Mouse (Mus musculus): ENCODE measurements around the gene Bsg. TPM values are rescaled to one million over a fixed set of nuclear protein-coding genes. Genes with fewer than 3 reads are reported as not detected.

Gene Bsg
- total RNA-seq (2021) = 100 to 1,000 TPM; 593 to 646 TPM

DNA sequence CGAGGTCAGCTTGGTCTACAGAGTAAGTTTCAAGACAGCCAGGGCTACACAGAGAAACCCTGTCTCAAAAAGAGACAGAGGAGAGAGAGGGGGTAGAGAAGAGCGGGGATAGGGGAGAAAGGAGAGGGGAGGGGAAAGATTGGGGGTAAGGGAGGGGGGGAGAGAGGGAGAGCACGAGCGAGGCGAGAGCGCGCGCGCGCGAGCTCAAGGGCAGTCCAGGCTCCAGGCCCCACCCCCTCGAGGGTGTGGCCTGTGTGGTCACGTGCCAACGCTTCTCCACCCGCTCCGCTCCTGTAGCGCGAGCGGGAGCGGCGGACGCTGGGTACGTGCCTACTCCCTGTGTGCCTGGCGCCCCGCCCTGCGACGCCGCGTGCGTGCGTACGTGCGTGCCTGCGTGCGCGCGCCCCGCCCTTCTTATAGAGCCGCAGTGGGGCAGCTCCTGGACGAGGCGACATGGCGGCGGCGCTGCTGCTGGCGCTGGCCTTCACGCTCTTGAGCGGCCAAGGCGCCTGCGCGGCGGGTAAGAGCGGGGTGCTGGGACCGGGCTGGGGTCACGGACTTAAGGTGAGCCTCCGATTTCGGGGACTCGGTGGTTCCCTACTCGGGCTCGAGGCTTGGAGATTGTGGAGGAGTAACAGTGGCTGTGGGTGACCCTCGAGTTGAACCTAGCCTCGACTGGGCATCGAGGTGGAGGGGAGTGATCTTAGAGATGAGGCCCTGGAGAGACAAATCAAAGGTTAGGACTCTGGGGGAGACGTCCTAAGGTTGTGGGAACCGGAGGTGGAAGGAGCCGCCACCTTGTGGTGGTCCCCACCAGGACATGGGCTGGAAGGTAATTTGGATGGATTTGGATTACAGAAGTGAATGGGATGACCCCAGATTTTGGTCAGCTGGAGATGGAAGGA is at the start of gene Bsg:
Gene Bsg, plus strand, starts transcription at position 427 of the 905 bp plus-strand sequence.
- intact Hi-C loops (cut with DNase I) = no loop called here
- DNase-seq (ENCODE audit: low spot score in 2 of 2) = peak; percentile 99

DNA sequence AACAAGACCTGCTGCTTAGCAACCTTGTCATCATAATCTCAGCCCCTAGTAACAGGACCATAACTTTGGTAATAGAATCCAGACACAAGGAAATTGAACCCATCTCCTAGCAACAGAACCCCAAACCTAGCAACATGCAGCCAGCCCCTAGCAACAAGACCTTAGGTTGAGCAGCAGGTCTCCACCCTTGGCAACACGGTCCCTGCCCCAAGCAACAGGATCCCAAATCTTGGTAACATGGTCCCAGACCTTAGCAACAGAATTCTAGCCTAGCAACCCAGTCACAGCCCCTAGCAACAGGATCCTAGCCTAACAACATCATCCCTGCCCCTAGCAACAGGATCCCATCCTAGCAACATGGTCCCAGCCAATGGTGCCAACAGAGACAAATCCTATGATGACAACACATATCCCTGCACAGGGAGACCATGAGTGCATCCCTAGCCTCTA is 49.3 kb upstream of the Bsg start:
- intact Hi-C loops (cut with DNase I) = no loop called here
- no peak for DNase-seq (ENCODE audit: low spot score in 2 of 2)

DNA sequence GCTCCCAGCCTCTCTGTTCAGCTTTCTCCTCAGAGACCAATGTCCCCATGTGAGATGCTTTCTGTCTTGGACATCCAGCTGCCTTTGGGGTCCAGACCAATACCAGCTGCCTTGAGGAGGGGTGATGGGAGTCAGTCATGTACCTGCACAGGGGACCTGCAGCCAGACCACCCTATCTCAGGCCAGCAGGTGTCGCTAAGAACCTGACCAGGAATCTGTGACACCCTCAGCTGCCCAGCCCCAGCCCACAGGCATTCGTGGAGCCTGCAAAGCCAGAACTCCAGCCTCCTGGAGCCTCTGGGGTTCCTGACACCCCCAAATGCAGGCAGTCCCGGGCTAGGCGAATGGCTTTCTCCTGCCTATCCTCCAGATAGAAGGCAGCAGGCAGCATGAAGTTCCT is 45.5 kb upstream of the Bsg start:
- intact Hi-C loops (cut with DNase I) = no loop called here
- no peak for DNase-seq (ENCODE audit: low spot score in 2 of 2)

DNA sequence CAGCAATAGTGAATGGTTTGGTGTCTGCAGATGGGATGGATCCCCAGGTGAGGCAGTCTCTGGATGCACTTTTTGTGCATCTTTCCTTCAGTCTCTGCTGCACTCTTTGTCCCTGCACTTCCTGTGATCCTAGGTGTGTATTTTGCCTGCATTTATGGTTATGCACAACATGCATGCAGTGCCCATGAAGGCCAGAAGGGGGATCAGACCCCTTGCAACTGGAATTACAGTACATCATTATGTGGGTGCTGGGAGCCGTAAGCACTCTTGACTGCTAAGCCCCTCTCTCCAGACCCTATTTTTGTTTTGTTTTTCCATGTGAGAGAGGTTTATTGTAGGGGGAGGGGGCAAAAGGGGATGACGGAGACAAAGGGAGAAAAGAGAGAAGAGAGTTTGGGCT is 44.0 kb upstream of the Bsg start:
- intact Hi-C loops (cut with DNase I) = loop anchor here (10.0 kb wide), 1 partner anchor 905 kb away; the partner anchor contains the start of gene Ccdc105
- no peak for DNase-seq (ENCODE audit: low spot score in 2 of 2)

DNA sequence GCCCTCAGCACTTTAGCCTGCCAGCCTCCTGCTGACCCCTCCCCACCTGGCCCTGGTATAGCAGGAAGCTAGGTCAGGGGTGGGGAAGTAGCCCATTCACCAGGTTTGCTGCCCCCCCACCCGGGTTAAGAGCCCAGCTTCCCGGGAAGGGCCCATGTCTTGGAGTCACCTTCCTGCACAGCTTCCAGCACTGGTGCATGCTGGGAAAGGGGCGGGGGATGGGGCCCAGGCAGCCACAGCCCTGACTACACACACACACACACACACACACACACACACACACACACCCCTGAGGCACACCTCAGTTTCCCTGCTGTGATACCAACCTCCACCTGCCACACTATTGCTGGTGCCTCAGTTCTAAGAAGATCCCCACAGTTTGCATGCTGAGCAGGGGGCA is 42.4 kb upstream of the Bsg start:
- intact Hi-C loops (cut with DNase I) = loop anchor here (10.0 kb wide), 1 partner anchor 907 kb away; the partner anchor contains the start of gene Ccdc105
- DNase-seq (ENCODE audit: low spot score in 2 of 2) = no peak

DNA sequence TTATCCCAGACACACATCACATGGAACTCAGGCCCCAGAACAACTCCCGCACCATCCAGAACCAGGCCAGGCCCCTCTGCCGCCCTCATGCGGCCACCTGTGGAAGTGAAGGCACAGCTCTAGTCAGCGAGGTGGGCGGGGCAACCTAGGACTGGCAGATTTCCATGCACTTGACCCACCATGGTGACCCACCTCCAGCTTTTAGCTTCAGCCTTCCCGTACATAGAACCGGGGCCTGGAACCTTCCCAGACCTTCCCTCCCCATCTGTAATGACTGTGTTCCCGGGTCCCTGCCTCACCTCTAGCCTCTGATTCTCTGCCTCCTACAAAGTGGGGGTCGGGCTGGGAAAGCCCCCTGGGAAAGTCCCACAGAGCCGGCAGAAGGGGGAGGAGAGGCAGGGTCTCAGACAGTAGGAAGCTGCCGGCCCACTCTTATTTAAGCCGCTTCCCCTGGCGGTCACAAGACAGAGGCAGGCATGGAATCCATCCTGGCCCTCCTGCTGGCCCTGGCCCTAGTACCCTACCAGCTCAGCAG is 40.1 kb upstream of the Bsg start, which contains the start of gene Madcam1:
Gene Madcam1, plus strand, starts transcription at position 429 of the 535 bp plus-strand sequence.
- DNase-seq (ENCODE audit: low spot score in 2 of 2) = peak; percentile 43 to 44
- intact Hi-C loops (cut with DNase I) = loop anchor here (10.0 kb wide), 1 partner anchor 909 kb away; the partner anchor contains the start of gene Ccdc105

DNA sequence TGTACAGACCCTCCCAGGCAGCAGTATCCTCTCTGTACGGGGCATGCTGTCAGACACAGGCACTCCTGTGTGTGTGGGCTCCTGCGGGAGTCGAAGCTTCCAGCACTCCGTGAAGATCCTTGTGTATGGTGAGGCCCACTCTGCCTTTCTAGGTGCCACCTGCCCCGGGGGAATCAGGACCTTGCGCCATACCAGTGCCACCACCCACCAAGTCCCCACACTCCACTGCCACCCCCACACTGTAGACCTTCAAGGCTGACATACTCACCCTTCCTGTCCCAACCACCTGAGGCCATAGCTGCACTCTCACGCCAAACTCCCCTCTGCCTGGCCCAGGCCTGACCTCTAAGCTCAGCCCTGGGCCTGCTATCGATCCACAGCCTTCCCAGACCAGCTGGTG is 39.2 kb upstream of the Bsg start:
- intact Hi-C loops (cut with DNase I) = loop anchor here (10.0 kb wide), 1 partner anchor 910 kb away; the partner anchor contains the start of gene Ccdc105

DNA sequence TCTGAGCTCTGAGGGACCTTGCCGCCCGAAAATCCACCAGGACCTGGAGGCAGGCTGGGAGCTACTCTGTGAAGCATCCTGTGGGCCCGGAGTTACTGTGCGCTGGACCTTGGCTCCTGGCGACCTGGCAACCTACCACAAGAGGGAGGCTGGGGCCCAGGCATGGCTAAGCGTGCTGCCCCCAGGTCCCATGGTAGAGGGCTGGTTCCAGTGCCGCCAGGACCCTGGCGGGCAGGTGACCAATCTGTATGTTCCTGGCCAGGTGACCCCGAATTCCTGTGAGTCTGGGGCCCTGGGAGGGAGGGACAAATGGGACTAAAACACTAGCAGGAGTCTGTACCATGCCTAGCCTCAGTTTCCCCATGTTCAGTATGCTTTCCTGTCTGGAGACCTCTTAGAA is 37.8 kb upstream of the Bsg start:
- DNase-seq (ENCODE audit: low spot score in 2 of 2) = no peak
- intact Hi-C loops (cut with DNase I) = loop anchor here (10.0 kb wide), 1 partner anchor 912 kb away; the partner anchor contains the start of gene Ccdc105

More for the DNA sequence above, 39.2 kb upstream of the Bsg start:
- DNase-seq (ENCODE audit: low spot score in 2 of 2) = no peak

DNA sequence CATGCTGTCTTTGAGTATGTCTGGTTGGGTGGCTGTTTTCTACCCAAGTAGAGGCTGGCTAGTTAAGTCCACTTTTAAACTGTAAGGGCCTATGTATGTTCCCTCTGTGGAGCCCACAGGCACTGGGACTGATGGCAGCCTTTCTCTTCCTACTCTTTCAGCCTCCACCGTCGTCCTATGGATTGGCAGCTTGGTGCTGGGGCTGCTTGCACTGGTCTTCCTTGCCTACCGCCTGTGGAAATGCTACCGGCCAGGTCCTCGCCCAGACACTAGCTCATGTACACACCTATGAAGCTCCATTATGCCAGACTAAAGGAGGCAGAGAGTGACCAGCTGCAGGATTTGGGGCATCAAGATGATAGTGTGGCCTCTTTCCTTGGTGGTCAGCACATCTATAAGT is 36.2 kb upstream of the Bsg start:
- no peak for DNase-seq (ENCODE audit: low spot score in 2 of 2)
- intact Hi-C loops (cut with DNase I) = loop anchor here (10.0 kb wide), 1 partner anchor 913 kb away; the partner anchor contains the start of gene Ccdc105

DNA sequence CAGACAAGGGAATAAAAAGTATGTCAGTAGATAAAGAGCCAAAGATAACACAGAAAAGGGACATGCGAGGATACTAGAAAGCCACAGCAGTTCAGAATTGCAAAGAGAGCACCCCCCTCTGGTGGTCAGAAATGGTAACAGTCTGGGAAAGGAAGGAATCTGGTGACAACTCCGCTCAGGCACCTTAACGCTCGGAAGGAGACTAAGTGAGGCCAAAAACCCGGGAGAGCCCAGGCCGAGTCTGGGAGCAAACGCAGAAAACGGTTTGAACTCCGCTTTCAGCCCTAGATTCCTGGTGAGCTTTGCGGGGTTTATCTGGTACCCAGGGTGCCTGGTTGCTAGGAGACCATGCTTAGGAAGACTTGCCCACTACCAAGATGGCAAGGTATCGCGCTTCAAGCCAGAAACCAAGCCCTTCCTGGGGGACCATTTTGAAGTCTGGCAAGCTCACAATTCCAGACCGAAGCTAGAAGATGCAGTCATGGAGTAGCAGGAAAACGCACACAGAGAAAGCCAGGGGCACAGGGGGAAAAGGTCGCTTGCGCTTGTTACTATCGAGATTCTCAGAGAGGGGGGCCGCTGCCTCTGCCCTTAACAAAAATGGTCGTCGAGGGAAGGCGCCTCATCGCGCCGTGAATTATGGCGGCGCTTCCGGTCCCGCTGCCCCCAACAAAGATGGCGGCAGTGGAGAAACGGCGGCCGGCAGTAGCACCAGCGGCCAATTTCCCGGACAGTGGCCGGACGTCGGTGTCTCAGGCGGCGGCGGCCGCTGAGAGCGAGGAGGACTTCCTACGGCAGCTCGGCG is 35.3 kb upstream of the Bsg start, which contains the start of gene Tpgs1:
Gene Tpgs1, plus strand, starts transcription at position 599 of the 805 bp plus-strand sequence.
- intact Hi-C loops (cut with DNase I) = loop anchor here (1.0 to 10.0 kb wide), 3 partner anchors 12 to 914 kb away; partner anchors contain the start of gene Ccdc105
- DNase-seq (ENCODE audit: low spot score in 2 of 2) = peak; percentile 90 to 92

DNA sequence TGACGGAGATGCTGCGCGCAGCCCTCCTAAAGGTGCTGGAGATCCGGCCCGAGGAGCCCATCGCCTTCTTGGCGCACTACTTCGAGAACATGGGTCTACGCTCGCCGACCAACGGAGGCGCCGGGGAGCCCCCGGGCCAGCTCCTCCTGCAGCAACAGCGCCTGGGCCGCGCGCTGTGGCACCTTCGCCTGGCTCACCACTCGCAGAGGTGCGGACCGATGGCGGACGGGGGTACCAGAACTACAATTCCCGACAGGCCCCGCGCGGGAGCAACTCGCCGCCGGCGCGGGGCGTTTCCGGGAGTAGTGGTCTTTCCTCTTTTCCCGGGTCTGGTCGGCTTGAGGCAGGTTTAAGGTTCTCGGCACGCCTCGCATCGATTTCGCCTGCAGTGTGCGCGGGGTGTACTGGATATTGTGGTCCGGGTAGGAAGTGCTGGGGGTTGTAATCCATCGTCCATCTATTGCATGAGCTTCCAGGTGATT is 34.7 kb upstream of the Bsg start:
- DNase-seq (ENCODE audit: low spot score in 2 of 2) = peak; percentile 85 to 87

DNA sequence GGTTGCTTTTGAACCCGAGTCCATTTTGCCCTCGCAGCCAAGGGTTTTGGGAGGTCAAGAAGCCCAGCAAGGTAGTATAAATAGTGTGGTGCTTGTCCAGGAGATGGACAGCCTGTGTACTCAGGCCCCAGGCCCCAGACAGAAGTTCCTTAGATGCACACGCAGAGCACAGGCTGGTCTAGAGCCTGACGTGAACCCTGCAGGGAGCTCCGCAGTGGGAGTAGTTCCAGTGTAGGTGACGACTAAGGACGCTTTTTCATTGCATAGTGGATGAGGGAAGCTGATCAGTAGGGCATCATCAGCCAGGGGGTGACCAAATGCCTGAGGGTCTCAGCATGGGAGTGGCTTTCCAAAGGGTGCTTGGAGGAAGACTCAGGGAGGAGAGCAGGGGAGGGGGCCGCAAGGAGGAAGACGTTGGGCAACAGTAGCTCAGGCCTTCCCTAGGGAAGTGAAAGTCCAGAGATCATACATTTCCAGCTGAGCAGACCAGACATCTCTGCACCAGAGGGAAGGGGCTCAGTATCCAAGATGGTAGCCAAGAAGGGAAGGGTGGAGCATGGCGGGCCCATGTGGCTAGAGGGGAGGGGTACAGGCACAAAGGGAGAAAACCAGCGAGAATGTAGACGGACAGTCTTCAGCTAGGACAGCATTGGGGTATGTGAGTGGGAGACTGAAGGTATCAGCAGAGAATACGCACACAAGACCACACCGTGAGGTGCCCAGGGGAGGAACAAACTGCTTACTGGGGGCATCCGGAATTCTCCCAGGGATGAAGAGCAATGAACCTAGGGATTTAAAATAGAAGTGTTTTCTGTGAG is 34.0 kb upstream of the Bsg start:
- intact Hi-C loops (cut with DNase I) = no loop called here
- no peak for DNase-seq (ENCODE audit: low spot score in 2 of 2)

More for the DNA sequence above, 34.7 kb upstream of the Bsg start:
- intact Hi-C loops (cut with DNase I) = loop anchor here (1.0 to 10.0 kb wide), 3 partner anchors 12 to 915 kb away; partner anchors contain the start of gene Ccdc105

DNA sequence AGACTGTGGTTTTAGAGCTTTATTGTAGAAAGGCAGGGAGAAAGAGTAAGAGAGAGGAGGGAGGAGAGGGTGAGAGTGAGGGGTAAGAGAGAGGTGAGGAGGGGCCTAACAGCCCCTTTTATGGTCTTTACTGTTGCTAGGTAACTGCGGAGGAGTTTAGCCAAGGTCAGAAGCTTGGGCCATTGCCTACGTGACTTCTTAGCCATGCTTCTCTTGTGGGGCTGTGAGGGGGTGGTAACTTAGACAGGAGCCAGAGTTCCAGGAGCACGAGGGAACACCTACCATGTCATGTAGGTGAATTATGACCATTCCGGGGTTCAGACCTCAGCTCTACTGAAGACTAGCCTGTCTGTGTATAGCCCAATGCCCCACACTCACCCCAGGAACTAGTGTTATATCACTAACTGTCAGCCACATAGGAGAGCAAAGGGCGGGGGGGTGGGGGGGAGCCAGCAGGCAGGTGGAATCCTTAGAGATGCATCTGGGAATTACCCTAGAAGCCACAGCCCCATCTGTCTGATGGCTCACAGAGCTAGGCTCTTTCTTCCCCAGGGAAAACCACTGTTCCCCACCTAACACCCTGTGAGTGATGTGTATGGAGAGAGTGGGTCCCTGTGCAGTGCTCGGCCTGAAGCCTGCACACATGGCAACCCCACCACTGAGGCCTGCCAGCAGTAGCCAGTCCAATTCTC is 32.7 kb upstream of the Bsg start:
- no peak for DNase-seq (ENCODE audit: low spot score in 2 of 2)
- intact Hi-C loops (cut with DNase I) = no loop called here

DNA sequence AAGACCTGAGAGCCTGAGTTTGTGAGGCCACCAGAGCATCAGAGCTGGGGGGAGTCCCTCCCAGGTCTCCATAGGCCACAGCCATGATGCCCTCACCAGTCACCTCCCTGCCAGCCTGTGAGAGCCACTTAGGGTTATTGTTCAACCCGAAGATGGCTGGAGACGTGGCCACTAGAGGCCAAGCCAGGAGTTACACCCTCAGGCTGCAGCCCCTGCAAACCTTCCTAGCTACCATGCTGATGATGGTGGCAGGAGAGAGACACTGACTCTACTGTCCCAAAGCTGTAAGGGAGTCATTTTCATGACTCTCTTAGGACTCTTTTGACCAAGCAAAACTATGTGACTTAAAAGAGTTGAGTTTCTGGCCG is 32.2 kb upstream of the Bsg start:
- intact Hi-C loops (cut with DNase I) = no loop called here
- no peak for DNase-seq (ENCODE audit: low spot score in 2 of 2)

DNA sequence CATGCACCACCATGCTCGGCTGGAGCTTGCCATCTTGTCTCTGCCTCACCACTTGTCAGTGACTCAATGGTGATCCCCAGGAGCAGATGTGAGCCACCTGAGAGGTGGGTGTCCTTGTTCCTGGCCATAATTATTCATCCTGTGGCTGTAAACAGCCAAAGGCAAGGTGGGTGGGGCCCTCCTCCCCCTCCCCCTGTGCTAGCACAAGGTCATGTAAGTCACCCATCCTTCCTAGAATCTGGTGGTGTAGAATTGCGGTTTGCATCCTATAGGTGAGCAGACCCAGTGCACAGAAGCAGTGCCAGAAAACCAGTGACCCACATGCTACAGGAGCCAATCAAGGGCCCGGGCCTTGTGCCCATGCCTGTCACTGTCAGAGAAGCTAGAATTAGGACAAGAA is 31.2 kb upstream of the Bsg start:
- intact Hi-C loops (cut with DNase I) = no loop called here
- no peak for DNase-seq (ENCODE audit: low spot score in 2 of 2)

DNA sequence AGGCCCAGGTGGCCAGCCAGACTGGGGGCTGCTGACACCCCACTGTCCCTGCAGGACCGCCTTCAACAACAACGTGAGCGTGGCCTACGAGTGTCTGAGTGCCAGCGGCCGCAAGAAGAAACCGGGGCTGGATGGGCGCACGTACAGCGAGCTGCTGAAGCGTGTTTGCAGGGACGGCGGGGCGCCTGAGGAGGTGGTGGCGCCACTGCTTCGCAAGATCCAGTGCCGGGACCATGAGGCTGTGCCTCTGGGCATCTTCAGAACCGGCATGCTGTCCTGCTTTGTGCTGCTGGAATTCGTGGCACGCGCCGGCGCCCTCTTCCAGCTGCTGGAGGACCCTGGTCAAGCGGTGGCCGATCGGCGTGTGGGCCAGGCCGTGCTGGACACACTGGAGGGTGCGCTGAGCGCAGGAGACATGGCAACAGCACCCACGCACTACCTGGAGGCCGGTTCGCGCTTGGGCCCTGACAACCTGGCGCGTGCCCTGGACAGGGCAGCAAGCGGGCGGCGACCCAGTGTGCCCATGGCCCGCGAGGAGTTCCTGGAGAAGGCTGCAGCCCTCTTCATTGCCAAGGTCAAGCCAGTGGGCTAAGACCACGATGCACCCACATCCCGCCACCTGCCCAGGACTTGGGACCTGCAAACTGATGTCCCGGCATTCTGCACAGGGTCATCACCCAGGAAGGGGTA is 28.8 kb upstream of the Bsg start:
- intact Hi-C loops (cut with DNase I) = no loop called here
- DNase-seq (ENCODE audit: low spot score in 2 of 2) = no peak

All from left cerebral cortex, postnatal 36 days (tissue).